Comparison of ENCODE assay signal across 28 mouse cellular contexts in the genomic region with DNA sequence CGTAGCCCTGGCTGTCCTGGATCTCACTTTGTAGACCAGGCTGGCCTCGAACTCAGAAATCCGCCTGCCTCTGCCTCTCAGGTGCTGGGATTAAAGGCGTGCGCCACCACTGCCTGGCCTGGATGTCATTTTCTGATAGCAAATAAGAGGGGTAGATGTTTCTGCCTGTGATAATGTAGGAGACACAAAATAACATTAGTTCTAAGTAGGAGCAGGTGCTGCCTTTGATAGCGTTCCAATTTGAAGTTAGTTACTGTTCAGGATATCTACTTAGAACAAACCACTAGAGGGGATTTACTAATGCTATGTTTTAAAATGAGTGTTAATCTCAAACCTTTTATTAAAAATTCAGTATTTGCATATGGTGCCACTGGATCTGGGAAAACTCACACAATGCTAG.
"Had no signal": no experiment of that assay in that cellular context is flagged by ENCODE, and none has a peak within 500 bp of the region (broad histone marks: within the 10 kb centered on the region; RNA-seq: fewer than 3 reads in every experiment).

No protein-coding gene starts in this region.

- ATAC-seq: forebrain, embryonic 13.5 days; forebrain, embryonic 14.5 days; forebrain, embryonic 15.5 days; forebrain, embryonic 16.5 days; forebrain, postnatal 0 days had no signal

- H3K9ac ChIP-seq: embryonic facial prominence, embryonic 12.5 days; embryonic facial prominence, embryonic 13.5 days; embryonic facial prominence, embryonic 15.5 days; forebrain, embryonic 12.5 days; forebrain, embryonic 13.5 days; forebrain, embryonic 15.5 days; forebrain, postnatal 0 days had no signal

- H3K4me1 ChIP-seq: embryonic facial prominence, embryonic 10.5 days; embryonic facial prominence, embryonic 12.5 days; embryonic facial prominence, embryonic 13.5 days; embryonic facial prominence, embryonic 15.5 days; forebrain, embryonic 10.5 days; forebrain, embryonic 12.5 days; forebrain, embryonic 13.5 days; forebrain, embryonic 15.5 days had no signal

- H3K9me3 ChIP-seq: embryonic facial prominence, embryonic 10.5 days; embryonic facial prominence, embryonic 12.5 days; embryonic facial prominence, embryonic 13.5 days; embryonic facial prominence, embryonic 15.5 days; forebrain, embryonic 10.5 days; forebrain, embryonic 12.5 days; forebrain, embryonic 13.5 days; forebrain, embryonic 15.5 days had no signal

- DNase-seq: cerebellum, adult 2 months; cerebellum, adult 9-10 months; cerebellum, adult 9-11 months; cerebellum, postnatal 10 days; cerebellum, postnatal 14 days; cerebellum, postnatal 25 days; cerebellum, postnatal 36 days; embryo, embryonic 11 days; forebrain, postnatal 0 days; gastrocnemius, adult 2 months; gastrocnemius, postnatal 10 days; gastrocnemius, postnatal 14 days; gastrocnemius, postnatal 25 days; gastrocnemius, postnatal 36 days; heart, adult 11 months; heart, adult 18-20 months; heart, adult 2 months had no signal

- H3K4me3 ChIP-seq: embryonic facial prominence, embryonic 10.5 days; embryonic facial prominence, embryonic 12.5 days; embryonic facial prominence, embryonic 13.5 days; embryonic facial prominence, embryonic 15.5 days; erythroblast, embryonic 14.5 days; forebrain, embryonic 10.5 days; forebrain, embryonic 12.5 days; forebrain, embryonic 13.5 days; forebrain, embryonic 15.5 days; gastrocnemius, adult 2 months; heart, adult 2 months had no signal

- H3K27ac ChIP-seq: embryonic facial prominence, embryonic 10.5 days; embryonic facial prominence, embryonic 12.5 days; embryonic facial prominence, embryonic 13.5 days; embryonic facial prominence, embryonic 15.5 days; forebrain, embryonic 10.5 days; forebrain, embryonic 12.5 days; forebrain, embryonic 13.5 days; forebrain, embryonic 15.5 days; gastrocnemius, adult 2 months; heart, adult 2 months had no signal

- H3K27me3 ChIP-seq: embryonic facial prominence, embryonic 12.5 days; embryonic facial prominence, embryonic 13.5 days; embryonic facial prominence, embryonic 15.5 days; forebrain, embryonic 12.5 days; forebrain, embryonic 13.5 days; forebrain, embryonic 15.5 days had no signal

- H3K4me2 ChIP-seq: embryonic facial prominence, embryonic 12.5 days; embryonic facial prominence, embryonic 13.5 days; embryonic facial prominence, embryonic 15.5 days; forebrain, embryonic 12.5 days; forebrain, embryonic 13.5 days; forebrain, embryonic 15.5 days had no signal
